Mouse (Mus musculus) embryonic stem cell, embryonic (primary cell): ENCODE results near the gene Slc7a15.

ENCODE experiments used
- CTCF ChIA-PET, 4 experiments: fragments of 300-600 bp in 2 of 4; fragments of 350-600 bp in 2 of 4; sonication (Branson Sonifier 250); formaldehyde crosslinking; loops; one replicate each; lab custom pipeline; 2022; ENCODE audit warnings: inconsistent platforms in 2 of 4; lab: Charles Lee
- POLR2A ChIA-PET, 4 experiments: fragments of 300-600 bp in 2 of 4; fragments of 350-600 bp in 2 of 4; sonication (Branson Sonifier 250); formaldehyde crosslinking; loops; one replicate each; lab custom pipeline; 2022; ENCODE audit warnings: antibody characterized with exemption in 4 of 4, inconsistent platforms in 1 of 4; lab: Charles Lee

The Slc7a15 gene

DNA sequence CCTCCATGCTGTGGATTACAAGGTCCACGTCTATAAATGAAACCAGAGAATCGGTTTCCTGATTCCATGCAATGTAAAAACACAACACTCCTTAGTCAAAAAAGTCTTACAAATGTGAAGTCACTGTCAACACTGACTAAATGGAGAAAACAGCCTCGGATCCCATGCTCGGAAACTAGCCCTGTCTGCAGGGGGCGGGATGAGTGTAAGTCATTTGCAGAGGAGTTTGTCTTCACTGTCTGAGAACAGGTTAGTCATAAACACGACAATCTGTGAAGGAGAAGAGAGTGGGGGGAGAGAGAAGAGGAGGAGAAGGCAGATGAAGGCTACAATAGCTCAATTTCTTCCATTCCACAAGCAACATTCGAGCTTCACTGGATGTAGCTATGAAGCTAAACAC, 113.6 kb downstream of the Slc7a15 start:
- ChIA-PET CTCF (interaction anchor here in 2 of 4 experiments (0.7 to 1.5 kb wide), 2 partner anchors 132 to 159 kb away, joined by 4 to 5 read pairs; no protein-coding TSS in a partner anchor), POLR2A (interaction anchor here in 2 of 4 experiments (0.6 to 4.3 kb wide), 2 partner anchors 14 to 134 kb away, joined by 3 to 29 read pairs; partner anchors contain the start of gene Rhob (in 1 of the 2))

DNA sequence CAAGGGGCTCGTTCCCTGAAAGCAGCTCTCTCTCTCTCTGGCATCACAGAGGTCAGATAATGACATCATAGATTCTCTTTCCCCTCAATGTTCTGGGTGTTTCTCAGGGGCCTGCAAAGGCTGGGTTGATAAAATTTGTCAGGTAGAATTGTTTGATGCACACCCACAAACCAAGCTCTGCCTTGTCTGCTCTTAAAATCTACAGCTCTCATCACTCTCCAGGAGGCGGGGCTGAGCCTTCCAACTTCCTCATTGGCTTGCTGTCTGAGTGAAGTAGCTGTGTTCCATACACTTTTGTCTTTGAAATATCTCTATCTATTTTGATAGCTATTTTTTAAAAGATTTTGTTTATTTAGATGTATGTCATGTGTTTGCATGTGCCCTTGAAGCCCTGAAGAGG, 116.7 kb downstream of the Slc7a15 start:
- ChIA-PET POLR2A (interaction anchor here in 3 of 4 experiments (0.8 to 2.3 kb wide), 6 partner anchors 17 to 142 kb away, joined by 3 to 13 read pairs (median 4); partner anchors contain the start of gene Rhob (in 3 of the 3)), CTCF (interaction anchor here in 1 of 4 experiments (0.6 kb wide), 1 partner anchor 498 kb away, joined by 4 read pairs; no protein-coding TSS in a partner anchor)
